Mouse (Mus musculus): Measurements from ENCODE around the gene Nup107.
"Not testable (repeated sequence)": the region's sequence is repeated elsewhere in the genome, so short reads cannot be mapped to it uniquely, and the experiment has no call there.

The Nup107 gene

GRCm38 (mm10) chr10:117752851-117753647 lies 39.5 kb downstream of the Nup107 start:
- no peak for DNase-seq (ENCODE audit: low read depth, low spot score)

GRCm38 (mm10) chr10:117752304-117752821 lies 40.1 kb downstream of the Nup107 start:
- no peak for DNase-seq (ENCODE audit: low read depth, low spot score)

GRCm38 (mm10) chr10:117751744-117752143 lies 40.8 kb downstream of the Nup107 start:
- DNase-seq (ENCODE audit: low read depth, low spot score): no peak

- no peak for DNase-seq (ENCODE audit: low read depth, low spot score)
These were observed 41.3 kb downstream of the Nup107 start for GRCm38 (mm10) chr10:117751282-117751610.

- DNase-seq (ENCODE audit: low read depth, low spot score): no peak
These were observed 41.8 kb downstream of the Nup107 start for GRCm38 (mm10) chr10:117750529-117751281.

- no peak for DNase-seq (ENCODE audit: low read depth, low spot score)
These were observed 42.6 kb downstream of the Nup107 start for GRCm38 (mm10) chr10:117749787-117750343.

GRCm38 (mm10) chr10:117749050-117749686 lies 43.3 kb downstream of the Nup107 start:
- no peak for DNase-seq (ENCODE audit: low read depth, low spot score)

GRCm38 (mm10) chr10:117748276-117749049 lies 44.0 kb downstream of the Nup107 start:
- no peak for DNase-seq (ENCODE audit: low read depth, low spot score)

- peak; percentile 46 for DNase-seq (ENCODE audit: low read depth, low spot score)
These were observed 44.8 kb downstream of the Nup107 start for GRCm38 (mm10) chr10:117747711-117748110.

- peak; percentile 97 for DNase-seq (ENCODE audit: low read depth, low spot score)
These were observed 46.1 kb downstream of the Nup107 start, which contains the start of gene Slc35e3 for GRCm38 (mm10) chr10:117746297-117746883. Gene Slc35e3 (minus strand): TSS chr10:117746365.

- DNase-seq (ENCODE audit: low read depth, low spot score): not testable (repeated sequence)
These were observed 46.8 kb downstream of the Nup107 start for GRCm38 (mm10) chr10:117745570-117746296.

- DNase-seq (ENCODE audit: low read depth, low spot score): no peak
These were observed 48.6 kb downstream of the Nup107 start for GRCm38 (mm10) chr10:117743917-117744316.

GRCm38 (mm10) chr10:117743182-117743581 lies 49.3 kb downstream of the Nup107 start:
- no peak for DNase-seq (ENCODE audit: low read depth, low spot score)

GRCm38 (mm10) chr10:117742618-117743017 lies 49.9 kb downstream of the Nup107 start:
- DNase-seq (ENCODE audit: low read depth, low spot score): no peak

GRCm38 (mm10) chr10:117741698-117742475 lies 50.6 kb downstream of the Nup107 start:
- no peak for DNase-seq (ENCODE audit: low read depth, low spot score)

GRCm38 (mm10) chr10:117740921-117741320 lies 51.6 kb downstream of the Nup107 start:
- DNase-seq (ENCODE audit: low read depth, low spot score): no peak

- no peak for DNase-seq (ENCODE audit: low read depth, low spot score)
These were observed 52.3 kb downstream of the Nup107 start for GRCm38 (mm10) chr10:117740171-117740570.

- DNase-seq (ENCODE audit: low read depth, low spot score): no peak
These were observed 52.9 kb downstream of the Nup107 start for GRCm38 (mm10) chr10:117739648-117739948.

- DNase-seq (ENCODE audit: low read depth, low spot score): no peak
These were observed 53.4 kb downstream of the Nup107 start for GRCm38 (mm10) chr10:117738928-117739647.

All from ZHBTc4 (cell line).